Mouse (Mus musculus): ENCODE measurements around the gene Wnt10b.

Gene Wnt10b

DNA sequence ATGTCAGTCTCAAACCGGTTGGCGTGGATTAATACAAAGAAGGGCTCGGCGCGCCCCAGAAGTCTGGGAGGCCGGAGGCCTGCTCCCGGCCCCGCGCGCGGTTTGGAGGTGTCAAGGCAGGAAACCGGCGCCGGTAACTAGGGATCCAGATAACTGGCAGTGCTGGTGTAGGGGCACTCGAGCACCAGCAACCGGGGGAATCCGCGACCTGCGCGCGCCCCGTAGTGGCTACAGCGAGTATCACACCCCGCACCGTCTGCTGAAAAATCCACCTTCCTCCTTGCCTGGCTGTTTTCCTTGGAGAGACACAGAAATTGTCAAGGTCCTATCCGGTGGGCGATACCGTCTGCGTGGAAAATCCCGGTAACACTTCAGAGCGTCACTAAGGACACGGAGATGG, 26.1 kb upstream of the Wnt10b start:
- Histone ChIP-seq H3K36me3 (ENCODE audit: insufficient read depth, low read length) (no peaks in the 10 kb centered on the region), H3K4me1 (replicated peaks; ENCODE audit: low read depth, low read length) (peaks cover 56% of the 10 kb centered on the region), H3K9me3 (ENCODE audit: low read length) (no peaks in the 10 kb centered on the region), H3K4me3 (replicated peaks; ENCODE audit: low read length) (peak overlapping the region; percentile 37; the same call in 1 of the 2 replicates), H3K27me3 (ENCODE audit: insufficient read depth, low read length) (peaks cover 97% of the 10 kb centered on the region)
- TF ChIP-seq NANOG (IDR thresholded peaks at IDR 0.05; ENCODE audit: borderline replicate concordance, low read length) (no peak), CTCF (conservative IDR thresholded peaks at IDR 0.05; ENCODE audit: low read length) (peak; percentile 90)

- H3K27me3 ChIP-seq (ENCODE audit: insufficient read depth, low read length): peaks cover 97% of the 10 kb centered on the region
- TF ChIP-seq POU5F1 (IDR thresholded peaks at IDR 0.05; ENCODE audit: borderline replicate concordance, low read length) (no peak), CTCF (conservative IDR thresholded peaks at IDR 0.05; ENCODE audit: low read length) (no peak), NANOG (IDR thresholded peaks at IDR 0.05; ENCODE audit: borderline replicate concordance, low read length) (no peak)
- peaks cover 55% of the 10 kb centered on the region for H3K4me1 ChIP-seq (replicated peaks; ENCODE audit: low read depth, low read length)
- H3K36me3 ChIP-seq (ENCODE audit: insufficient read depth, low read length): no peaks in the 10 kb centered on the region
- 0 out of 2 replicates have a peak overlapping the region, but pooled peaks have one; percentile 37 for H3K4me3 ChIP-seq (replicated peaks; ENCODE audit: low read length)
- no peaks in the 10 kb centered on the region for H3K9me3 ChIP-seq (ENCODE audit: low read length)
Measured at GRCm38 (mm10) chr15:98802926-98803325, 25.0 kb upstream of the Wnt10b start.

- peaks cover 41% of the 10 kb centered on the region for H3K4me1 ChIP-seq (replicated peaks; ENCODE audit: low read depth, low read length)
- no peak overlapping the region for H3K4me3 ChIP-seq (replicated peaks; ENCODE audit: low read length)
- TF ChIP-seq POU5F1 (IDR thresholded peaks at IDR 0.05; ENCODE audit: borderline replicate concordance, low read length): no peak
- TF ChIP-seq CTCF (conservative IDR thresholded peaks at IDR 0.05; ENCODE audit: low read length): peak; percentile 85
- no peaks in the 10 kb centered on the region for H3K9me3 ChIP-seq (ENCODE audit: low read length)
- peaks cover 97% of the 10 kb centered on the region for H3K27me3 ChIP-seq (ENCODE audit: insufficient read depth, low read length)
- H3K36me3 ChIP-seq (ENCODE audit: insufficient read depth, low read length): no peaks in the 10 kb centered on the region
Measured at GRCm38 (mm10) chr15:98799396-98799795, 21.4 kb upstream of the Wnt10b start.

DNA sequence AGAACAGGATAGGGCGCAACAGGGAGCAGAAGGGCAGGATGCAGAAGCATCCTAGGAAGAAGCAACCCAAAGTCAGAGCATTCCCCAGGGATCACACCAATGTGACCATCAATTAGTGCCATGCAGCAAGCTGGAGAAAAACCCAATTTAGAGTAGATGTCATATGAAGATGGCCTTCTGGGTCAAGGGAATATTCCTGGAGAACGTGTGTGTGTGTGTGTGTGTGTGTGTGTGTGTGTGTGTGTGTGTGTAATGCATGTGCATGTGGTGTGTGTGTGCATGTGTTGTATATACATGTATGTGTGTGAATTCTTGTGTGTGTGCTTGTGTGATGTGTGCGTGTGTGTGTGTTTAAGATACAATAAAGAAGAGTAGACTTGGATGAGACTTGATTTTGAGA, 21.0 kb upstream of the Wnt10b start:
- H3K4me3 ChIP-seq (replicated peaks; ENCODE audit: low read length): no peak overlapping the region
- no peaks in the 10 kb centered on the region for H3K36me3 ChIP-seq (ENCODE audit: insufficient read depth, low read length)
- H3K27me3 ChIP-seq (ENCODE audit: insufficient read depth, low read length): peaks cover 97% of the 10 kb centered on the region
- no peak for TF ChIP-seq CTCF (conservative IDR thresholded peaks at IDR 0.05; ENCODE audit: low read length)
- TF ChIP-seq POU5F1 (IDR thresholded peaks at IDR 0.05; ENCODE audit: borderline replicate concordance, low read length): no peak
- TF ChIP-seq NANOG (IDR thresholded peaks at IDR 0.05; ENCODE audit: borderline replicate concordance, low read length): no peak
- H3K9me3 ChIP-seq (ENCODE audit: low read length): no peaks in the 10 kb centered on the region
- peaks cover 37% of the 10 kb centered on the region for H3K4me1 ChIP-seq (replicated peaks; ENCODE audit: low read depth, low read length)

DNA sequence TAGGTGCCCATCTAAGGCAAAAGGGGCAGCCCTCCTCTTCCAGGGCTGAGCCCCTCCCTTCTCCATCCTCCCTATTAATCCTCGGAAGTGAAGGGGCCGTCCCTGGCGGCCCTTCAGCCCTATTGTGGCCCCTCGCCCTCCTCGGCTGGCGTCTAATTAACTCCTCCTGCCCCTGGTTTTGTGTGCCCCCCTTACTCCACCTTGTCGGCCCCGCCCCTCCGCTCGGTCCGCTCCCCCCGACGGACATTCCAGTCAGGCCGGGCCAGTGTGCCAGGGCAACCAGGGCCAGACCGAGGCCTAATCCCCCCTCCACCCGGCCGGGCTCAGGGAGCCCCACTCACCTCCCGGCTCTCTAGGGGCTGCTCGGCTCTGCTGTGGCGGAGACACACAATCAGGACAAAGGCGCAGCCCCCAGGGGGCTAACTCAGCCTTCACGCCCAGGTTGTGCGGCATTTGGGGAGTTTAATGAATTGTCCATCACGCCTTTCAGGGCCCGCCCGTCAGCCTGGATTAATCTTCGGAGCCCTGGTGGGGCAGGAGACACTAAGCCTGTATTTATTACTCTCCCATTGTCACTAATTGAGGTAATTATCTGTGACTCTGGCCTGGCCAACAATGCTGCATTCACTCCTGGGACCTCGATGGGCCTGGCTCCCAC, 20.0 kb upstream of the Wnt10b start:
- Histone ChIP-seq H3K9me3 (ENCODE audit: low read length) (no peaks in the 10 kb centered on the region), H3K4me3 (replicated peaks; ENCODE audit: low read length) (peak overlapping the region; percentile 62), H3K4me1 (replicated peaks; ENCODE audit: low read depth, low read length) (peaks cover 33% of the 10 kb centered on the region), H3K27me3 (ENCODE audit: insufficient read depth, low read length) (peaks cover 97% of the 10 kb centered on the region), H3K36me3 (ENCODE audit: insufficient read depth, low read length) (no peaks in the 10 kb centered on the region)
- TF ChIP-seq CTCF (conservative IDR thresholded peaks at IDR 0.05; ENCODE audit: low read length) (no peak), POU5F1 (IDR thresholded peaks at IDR 0.05; ENCODE audit: borderline replicate concordance, low read length) (no peak), NANOG (IDR thresholded peaks at IDR 0.05; ENCODE audit: borderline replicate concordance, low read length) (no peak)

DNA sequence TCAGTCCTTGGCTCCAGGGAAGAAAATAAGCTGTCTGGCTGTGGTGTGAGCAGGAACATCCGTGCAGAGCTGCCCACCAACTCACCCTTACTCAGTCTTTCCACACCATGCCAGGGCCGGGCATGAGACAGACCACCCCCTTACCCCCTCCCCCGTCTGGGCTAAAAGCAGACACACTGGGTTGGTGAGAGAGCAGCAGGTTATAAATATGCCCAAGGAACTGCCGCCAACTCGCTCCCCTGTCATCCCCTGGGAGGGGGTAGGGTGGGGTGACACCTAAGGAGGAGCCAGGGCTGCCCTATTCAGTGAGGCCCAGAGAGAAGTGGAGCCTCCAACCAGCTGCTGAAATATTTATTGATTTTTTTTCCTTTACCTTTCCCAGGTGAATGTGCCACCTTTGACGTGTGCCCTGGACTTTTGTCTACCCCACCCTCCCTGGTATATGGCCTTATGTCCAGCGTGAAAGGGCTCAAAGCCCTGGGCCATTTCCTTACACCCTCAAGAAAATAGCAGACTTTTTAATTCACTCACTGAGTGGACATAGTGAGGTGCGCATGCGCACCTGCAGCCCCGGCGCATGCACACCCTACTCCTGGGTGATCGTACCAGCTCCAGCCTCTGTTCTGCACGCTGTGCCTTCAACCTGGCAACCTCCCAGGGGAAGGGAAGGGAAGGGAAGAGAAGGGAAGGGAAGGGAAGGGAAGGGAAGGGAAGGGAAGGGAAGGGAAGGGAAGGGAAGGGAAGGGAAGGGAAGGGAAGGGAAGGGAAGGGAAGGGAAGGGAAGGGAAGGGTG, 19.0 kb upstream of the Wnt10b start:
- Histone ChIP-seq H3K4me1 (replicated peaks; ENCODE audit: low read depth, low read length) (peaks cover 37% of the 10 kb centered on the region), H3K4me3 (replicated peaks; ENCODE audit: low read length) (no peak overlapping the region), H3K36me3 (ENCODE audit: insufficient read depth, low read length) (no peaks in the 10 kb centered on the region), H3K27me3 (ENCODE audit: insufficient read depth, low read length) (peaks cover 97% of the 10 kb centered on the region), H3K9me3 (ENCODE audit: low read length) (no peaks in the 10 kb centered on the region)
- TF ChIP-seq POU5F1 (IDR thresholded peaks at IDR 0.05; ENCODE audit: borderline replicate concordance, low read length) (no peak), CTCF (conservative IDR thresholded peaks at IDR 0.05; ENCODE audit: low read length) (no peak), NANOG (IDR thresholded peaks at IDR 0.05; ENCODE audit: borderline replicate concordance, low read length) (no peak)

- Histone ChIP-seq H3K27me3 (ENCODE audit: insufficient read depth, low read length) (peaks cover 99% of the 10 kb centered on the region), H3K4me1 (replicated peaks; ENCODE audit: low read depth, low read length) (peaks cover 58% of the 10 kb centered on the region), H3K36me3 (ENCODE audit: insufficient read depth, low read length) (no peaks in the 10 kb centered on the region), H3K4me3 (replicated peaks; ENCODE audit: low read length) (peak overlapping the region; percentile 62), H3K9me3 (ENCODE audit: low read length) (no peaks in the 10 kb centered on the region)
- TF ChIP-seq CTCF (conservative IDR thresholded peaks at IDR 0.05; ENCODE audit: low read length) (no peak), POU5F1 (IDR thresholded peaks at IDR 0.05; ENCODE audit: borderline replicate concordance, low read length) (no peak), NANOG (IDR thresholded peaks at IDR 0.05; ENCODE audit: borderline replicate concordance, low read length) (no peak)
Measured at GRCm38 (mm10) chr15:98793141-98793698, 15.3 kb upstream of the Wnt10b start.

DNA sequence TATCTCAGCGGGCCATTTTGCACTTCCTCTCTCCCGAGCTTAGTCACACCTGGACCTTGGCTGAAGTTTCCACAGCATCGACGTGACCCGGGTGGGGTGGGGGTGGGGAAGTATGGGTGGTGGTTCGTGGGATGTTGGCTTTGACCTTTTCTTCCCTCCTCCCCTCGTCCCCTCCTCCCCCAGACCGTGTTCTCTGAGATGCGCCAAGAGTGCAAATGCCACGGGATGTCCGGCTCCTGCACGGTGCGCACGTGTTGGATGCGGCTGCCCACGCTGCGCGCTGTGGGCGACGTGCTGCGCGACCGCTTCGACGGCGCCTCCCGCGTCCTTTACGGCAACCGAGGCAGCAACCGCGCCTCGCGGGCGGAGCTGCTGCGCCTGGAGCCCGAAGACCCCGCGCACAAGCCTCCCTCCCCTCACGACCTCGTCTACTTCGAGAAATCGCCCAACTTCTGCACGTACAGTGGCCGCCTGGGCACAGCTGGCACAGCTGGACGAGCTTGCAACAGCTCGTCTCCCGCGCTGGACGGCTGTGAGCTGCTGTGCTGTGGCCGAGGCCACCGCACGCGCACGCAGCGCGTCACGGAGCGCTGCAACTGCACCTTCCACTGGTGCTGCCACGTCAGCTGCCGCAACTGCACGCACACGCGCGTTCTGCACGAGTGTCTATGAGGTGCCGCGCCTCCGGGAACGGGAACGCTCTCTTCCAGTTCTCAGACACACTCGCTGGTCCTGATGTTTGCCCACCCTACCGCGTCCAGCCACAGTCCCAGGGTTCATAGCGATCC, 14.5 kb upstream of the Wnt10b start:
- H3K4me1 ChIP-seq (replicated peaks; ENCODE audit: low read depth, low read length): peaks cover 50% of the 10 kb centered on the region
- no peaks in the 10 kb centered on the region for H3K36me3 ChIP-seq (ENCODE audit: insufficient read depth, low read length)
- H3K9me3 ChIP-seq (ENCODE audit: low read length): no peaks in the 10 kb centered on the region
- peak overlapping the region; percentile 62 for H3K4me3 ChIP-seq (replicated peaks; ENCODE audit: low read length)
- TF ChIP-seq POU5F1 (IDR thresholded peaks at IDR 0.05; ENCODE audit: borderline replicate concordance, low read length) (no peak), CTCF (conservative IDR thresholded peaks at IDR 0.05; ENCODE audit: low read length) (no peak), NANOG (IDR thresholded peaks at IDR 0.05; ENCODE audit: borderline replicate concordance, low read length) (no peak)
- H3K27me3 ChIP-seq (ENCODE audit: insufficient read depth, low read length): peaks cover 99% of the 10 kb centered on the region
